Mouse (Mus musculus): Measurements from ENCODE around the gene Col2a1. TPM values are rescaled to one million over a fixed set of nuclear protein-coding genes. Genes with fewer than 3 reads are reported as not detected.
A peak's percentile ranks its signal among the peaks of the same experiment; 100 is the strongest.

Col2a1 gene
- total RNA-seq, 2 experiments from 2014 or later, result 1.1 to 1.3 TPM

GRCm38 (mm10) chr15:98002113-98002990 is 2.1 kb downstream of the Col2a1 start:
- DNase-seq, result no peak

GRCm38 (mm10) chr15:98001321-98002112 is 3.0 kb downstream of the Col2a1 start:
- peak; percentile 29 for DNase-seq

DNA sequence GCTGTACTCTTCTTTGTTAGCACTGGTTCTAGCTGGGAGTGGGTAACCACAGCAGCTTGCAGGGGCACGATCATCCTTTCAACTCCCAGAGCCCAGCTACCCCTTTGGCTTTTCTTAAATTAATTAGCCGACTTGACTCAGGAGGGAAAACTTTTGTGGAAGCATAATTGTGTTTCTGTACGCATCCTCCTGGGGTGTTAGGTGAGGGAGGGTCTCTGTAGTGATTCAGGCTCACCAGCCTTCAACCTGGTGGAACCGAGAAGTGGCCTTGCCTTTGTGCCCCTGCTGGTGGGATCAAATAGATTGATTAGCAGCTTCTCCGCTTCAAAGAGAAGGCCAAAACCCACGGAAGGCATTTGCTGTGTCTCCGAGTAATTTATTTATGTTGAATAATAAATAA is 4.5 kb downstream of the Col2a1 start:
- DNase-seq, result no peak

DNA sequence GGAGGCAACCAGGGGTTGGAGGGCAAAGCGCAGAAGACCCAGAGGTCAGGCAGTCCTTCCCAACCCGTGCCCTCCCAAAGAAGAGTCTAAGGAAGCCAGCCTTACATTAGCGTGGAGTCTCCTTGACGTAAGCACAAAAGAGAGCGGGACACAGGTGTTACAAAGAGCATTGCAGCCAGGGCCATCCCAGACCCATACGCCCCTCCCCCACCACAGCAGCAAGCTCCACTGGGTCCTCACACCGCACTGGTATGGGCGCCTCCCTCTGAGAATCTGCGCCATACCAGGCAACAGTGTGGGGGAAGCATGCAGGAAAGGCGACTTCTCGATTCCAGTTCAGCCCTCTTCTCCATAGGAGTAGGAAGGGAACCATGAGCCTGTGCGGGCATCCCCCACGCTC is 4.9 kb downstream of the Col2a1 start:
- DNase-seq, result no peak

DNA sequence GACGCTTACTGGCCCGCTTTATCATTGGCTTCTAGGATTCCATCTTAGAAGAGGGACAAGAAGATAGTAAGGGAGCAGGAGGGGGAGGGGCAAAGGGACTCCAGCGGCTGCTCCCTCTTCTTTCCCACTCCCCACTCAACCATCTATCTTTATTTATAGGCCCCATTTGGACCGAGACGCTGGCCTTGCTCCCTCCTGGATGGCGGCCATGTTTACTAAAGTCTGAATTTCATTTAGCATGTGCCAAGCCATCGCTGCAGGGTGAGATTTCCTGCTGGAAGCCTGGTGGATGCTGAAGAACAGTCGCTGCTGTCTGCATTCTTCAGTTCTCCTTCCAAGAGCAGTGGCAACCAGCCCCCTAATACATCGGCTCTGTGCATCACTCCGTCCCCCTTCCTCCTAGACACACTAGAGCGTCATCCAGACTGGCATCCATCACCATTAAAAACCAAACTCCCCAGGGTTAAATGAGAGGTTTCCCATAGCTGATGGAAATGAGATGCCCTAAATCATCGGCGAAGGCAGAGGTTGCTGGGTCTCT is 7.7 kb downstream of the Col2a1 start:
- DNase-seq, result peak; percentile 26

DNA sequence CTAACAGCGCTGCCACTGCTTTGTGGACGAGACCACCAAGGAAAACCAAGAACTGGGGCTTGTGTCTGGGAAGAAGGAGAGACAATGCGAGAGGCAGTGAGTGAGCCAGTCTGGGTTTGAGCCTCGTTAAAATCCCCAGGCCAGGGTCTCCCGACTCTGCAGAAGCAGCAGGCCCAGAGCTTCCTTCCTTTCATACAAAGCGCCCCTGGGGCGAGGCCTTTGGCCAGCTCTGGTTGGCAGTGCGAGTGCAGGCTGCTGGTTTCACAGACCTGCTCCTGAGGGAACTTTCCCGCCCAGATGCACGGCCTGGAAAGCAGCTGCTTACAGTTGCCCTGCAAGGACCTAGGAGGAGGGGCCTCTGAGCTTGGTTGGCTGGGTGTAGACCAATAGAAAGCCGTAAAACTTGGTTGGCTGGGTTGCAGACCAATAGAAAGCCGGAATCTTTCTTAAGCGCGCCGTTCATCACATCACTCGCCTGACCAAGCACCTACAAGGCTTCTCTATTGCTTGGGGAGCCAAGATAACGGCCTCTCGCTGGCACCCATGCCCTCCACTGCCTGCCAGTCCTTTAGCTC is 11.7 kb downstream of the Col2a1 start:
- DNase-seq, result peak; percentile 83

- DNase-seq, result peak; percentile 43
Measured at GRCm38 (mm10) chr15:97992027-97992711, 12.3 kb downstream of the Col2a1 start.

DNA sequence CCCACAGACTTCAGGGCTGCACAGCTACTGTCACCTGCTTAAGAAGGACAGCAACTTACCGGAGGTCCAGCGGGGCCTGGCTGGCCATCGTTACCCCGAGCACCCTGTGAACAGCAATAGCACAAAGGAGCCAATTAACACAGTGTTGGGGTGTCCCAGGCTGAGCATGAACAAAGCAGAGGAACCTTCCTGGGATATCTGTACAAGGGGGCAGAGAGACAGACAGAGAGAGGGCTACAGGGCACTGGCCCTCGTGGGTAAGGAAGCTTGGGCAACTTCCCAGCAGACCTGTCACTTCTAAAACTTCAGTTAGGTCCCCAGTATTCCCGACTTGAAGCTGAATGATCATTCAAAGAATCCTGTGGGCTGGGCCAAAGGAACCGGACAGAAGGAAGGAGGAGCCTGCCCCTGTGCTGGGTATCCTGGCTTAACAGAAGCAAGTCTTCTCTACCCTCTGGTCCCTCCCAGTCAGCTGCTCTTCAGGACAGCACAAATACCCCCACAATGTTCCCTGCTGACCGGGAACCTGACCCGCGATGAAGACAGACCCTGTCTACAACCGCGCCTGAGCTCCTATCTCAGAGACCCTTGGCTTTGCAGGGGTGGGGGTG is 13.1 kb downstream of the Col2a1 start:
- no peak for DNase-seq

GRCm38 (mm10) chr15:97990721-97991120 is 13.8 kb downstream of the Col2a1 start:
- no peak for DNase-seq

- DNase-seq, result no peak
Measured at GRCm38 (mm10) chr15:97990124-97990523, 14.4 kb downstream of the Col2a1 start.

- DNase-seq, result no peak
Measured at GRCm38 (mm10) chr15:97989544-97989943, 15.0 kb downstream of the Col2a1 start.

GRCm38 (mm10) chr15:97981560-97981959 is 22.9 kb downstream of the Col2a1 start:
- no peak for DNase-seq

DNA sequence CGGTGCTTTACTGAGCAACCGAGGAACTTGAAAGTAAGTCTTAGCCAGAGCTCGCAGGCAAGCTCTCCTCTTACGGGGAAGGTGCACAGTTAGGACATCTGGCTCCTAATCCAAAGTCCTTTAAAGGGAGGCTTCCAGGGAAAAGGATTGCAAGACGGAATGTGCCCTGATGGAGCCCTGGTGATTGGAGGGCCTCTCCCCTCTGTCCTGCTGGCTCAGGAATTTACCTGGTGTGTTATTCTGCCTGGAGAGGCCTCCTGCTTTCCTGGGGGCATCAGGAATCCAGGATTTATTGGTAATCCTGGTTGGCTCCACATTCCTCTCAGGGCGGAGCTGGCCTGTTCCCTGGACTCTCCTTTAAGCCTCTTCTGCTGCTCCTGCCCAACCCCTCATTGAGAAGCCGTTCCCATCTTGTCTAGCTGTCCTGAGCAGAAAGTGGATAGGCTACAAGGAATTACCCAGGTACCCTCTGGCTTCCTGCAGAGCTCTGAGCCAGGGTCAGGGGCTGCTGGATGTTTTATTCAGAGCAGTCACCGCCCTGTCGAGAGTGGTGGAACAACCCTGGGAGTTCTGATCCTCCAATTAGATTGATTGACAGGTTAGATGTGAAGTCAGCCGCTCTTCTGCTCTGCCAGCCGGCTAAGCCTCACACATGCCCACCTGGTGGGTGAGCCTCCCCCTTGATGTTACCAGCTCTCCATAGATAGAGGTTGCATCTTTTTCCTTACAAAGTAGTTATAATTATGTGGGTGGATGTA is 31.1 kb downstream of the Col2a1 start:
- no peak for DNase-seq

- DNase-seq, result no peak
Measured at GRCm38 (mm10) chr15:97972580-97972979, 31.9 kb downstream of the Col2a1 start.

DNA sequence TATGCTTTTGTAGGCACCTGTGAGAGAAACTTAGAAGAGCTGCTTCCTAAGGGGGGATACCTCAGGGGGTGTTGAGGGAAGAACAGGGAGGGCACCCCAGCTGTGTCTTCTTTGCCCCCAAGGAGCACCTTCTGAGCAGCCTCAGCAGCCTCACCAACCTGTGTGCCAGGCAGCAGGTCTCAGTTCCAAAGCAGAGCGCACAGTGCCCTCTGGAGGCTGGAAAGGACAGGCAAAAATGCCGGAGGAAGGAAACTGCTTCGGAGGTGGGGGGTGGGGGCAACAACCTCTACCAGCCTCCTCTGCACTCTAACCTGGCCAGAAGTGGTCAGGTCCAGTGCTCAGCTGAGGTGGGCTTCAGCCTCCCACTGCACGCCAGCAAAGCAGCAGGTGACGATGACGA is 34.2 kb downstream of the Col2a1 start:
- peak; percentile 35 for DNase-seq

DNA sequence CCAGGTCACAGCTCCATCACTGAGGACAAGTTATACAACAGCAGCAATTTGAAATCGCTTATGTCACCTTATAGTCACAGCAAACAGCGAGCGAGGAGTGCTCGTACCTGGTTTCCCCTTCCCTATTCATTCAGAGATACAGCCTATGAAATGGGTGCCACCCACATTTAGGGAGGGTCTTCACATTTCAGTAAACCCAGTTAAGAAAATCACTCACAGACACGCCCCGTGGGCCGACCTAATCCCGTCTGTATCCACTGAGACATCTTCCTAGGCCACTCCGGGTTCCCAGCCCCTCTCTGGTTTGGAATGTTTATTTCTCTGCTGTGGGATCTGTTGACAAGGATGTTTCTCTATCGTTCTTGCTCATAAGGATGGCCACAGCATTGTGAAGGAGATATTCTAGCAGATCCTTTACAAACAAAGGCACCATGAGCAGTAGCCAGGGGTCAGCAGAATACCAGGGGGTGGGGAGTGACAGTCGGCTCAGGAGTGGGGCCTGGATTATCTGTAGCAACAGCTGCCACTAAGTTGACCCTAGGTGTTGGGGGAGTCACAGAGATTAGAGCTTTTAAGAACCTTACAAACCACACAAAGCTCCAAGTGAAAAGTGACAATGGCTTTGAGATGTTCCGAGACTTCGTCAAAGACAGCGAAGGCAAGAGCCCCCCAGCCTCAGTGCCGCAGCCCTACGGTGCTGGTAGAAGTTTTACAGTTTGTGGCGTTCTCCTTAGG is 39.0 kb downstream of the Col2a1 start:
- no peak for DNase-seq

DNA sequence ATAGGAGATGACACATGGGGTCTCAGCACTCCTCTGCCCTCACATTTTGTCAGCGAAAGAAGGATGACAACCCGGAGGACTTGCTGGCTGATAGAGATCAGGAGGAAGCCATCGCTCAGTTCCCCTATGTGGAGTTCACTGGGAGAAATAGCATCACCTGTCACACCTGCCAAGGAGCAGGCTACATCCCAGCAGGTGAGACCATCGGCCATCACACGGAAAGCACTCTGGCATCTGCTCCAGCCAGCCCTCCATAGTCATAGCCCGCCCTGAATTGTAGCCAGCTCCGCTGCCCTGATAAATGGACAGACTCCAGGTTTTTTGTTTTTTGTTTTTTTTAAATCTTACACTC is 39.7 kb downstream of the Col2a1 start:
- no peak for DNase-seq

DNA sequence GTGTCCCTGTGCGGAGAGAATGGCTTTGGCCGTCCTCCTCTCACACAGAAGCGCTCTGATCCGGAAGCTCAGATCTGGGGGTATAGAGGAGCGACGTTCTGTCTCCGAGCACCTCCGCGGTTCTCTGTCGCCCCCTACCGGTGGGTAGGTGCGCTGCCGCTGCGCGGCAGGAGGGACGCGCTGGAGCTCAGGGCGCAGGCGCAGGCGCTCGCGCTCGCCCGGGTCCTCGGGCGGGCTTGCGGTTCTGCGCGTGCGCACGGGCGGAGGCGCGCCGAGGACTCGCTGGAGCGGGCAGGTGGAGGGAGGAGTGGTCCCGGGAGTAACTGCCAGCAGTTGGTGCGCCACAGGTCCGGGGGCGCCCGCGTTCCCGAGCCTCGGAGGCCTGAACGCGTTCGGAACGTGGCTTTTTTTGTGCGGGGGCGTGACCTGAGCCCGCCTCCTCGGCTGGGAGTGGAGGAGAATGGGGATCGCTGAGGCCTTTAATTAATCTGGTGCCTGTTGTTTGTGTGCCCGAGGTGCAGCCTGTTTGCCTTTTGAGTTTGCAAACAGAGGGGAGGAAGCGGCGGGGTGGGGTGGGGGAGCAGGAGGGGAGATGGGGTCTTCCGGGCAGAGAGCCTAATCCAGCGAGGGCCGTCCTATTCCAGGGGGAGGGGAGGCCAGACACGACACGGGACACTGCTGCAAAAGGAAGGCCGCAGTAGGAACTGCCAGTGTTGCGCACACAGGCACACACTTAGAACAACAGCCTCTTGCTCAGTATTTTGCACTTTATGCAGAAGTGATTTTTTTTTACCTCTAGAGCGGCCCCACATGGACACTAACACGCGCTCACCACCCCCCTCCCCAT is 40.3 kb downstream of the Col2a1 start, which contains the start of gene Tmem106c:
TSS of gene Tmem106c (plus strand) at position 212 of the 847 bp plus-strand sequence.
- peak; percentile 95 for DNase-seq

DNA sequence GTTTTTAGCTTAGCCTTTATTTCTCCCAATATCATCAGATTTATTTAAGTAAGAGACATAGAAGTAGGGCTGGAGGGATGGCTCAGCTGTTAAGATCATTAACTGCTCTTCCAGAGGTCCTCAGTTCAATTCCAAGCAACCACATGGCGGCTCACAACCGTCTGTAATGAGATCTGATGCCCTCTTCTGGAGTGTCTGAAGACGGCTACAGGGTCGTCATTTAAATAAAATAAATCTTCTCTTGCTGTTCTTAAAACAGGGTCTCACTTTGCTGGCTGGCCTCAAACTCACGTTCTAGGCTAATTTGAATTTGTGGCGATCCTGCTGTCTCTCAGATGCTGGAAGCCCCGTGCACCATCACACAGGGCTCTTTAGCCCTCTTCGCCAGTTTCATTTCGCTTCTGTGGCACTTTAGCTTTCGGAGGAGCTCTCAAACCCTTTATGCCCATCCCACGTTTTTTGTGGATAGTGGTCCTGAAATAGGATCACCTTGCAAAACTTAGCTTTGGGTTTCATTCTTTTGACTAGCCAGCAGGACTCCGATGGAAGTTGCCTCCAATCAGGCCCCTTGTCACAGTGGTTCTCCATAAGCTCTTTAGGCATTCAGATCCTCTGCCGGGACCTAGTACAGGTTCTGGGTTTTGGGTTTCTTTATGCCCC is 41.0 kb downstream of the Col2a1 start:
- DNase-seq, result no peak
